Mouse (Mus musculus): ENCODE data around the gene Tmem255b. TPM values are rescaled to one million over a fixed set of nuclear protein-coding genes. Genes with fewer than 3 reads are reported as not detected.

Tmem255b gene
- total RNA-seq, 1 experiment from 2014 or later = not detected

GRCm38 (mm10) chr8:13489351-13489750 lies 54.4 kb downstream of the Tmem255b start:
- no peak for ATAC-seq (replicated peaks; ENCODE audit: low read depth, poor library complexity, severe bottlenecking)

- ATAC-seq (replicated peaks; ENCODE audit: low read depth, poor library complexity, severe bottlenecking) = 0 out of 2 replicates have a peak, but pooled peaks have one; percentile 26
Observed at GRCm38 (mm10) chr8:13489986-13490910, 55.3 kb downstream of the Tmem255b start.

- ATAC-seq (replicated peaks; ENCODE audit: low read depth, poor library complexity, severe bottlenecking) = no peak
Observed at GRCm38 (mm10) chr8:13491491-13492010, 56.6 kb downstream of the Tmem255b start.

GRCm38 (mm10) chr8:13492198-13492995 lies 57.4 kb downstream of the Tmem255b start:
- peak; percentile 48 for ATAC-seq (replicated peaks; ENCODE audit: low read depth, poor library complexity, severe bottlenecking)

- ATAC-seq (replicated peaks; ENCODE audit: low read depth, poor library complexity, severe bottlenecking) = no peak
Observed at GRCm38 (mm10) chr8:13493011-13493410, 58.0 kb downstream of the Tmem255b start.

GRCm38 (mm10) chr8:13493858-13494631 lies 59.1 kb downstream of the Tmem255b start, which contains the start of gene Gas6:
Gene Gas6, minus strand, starts transcription at chr8:13494490.
- ATAC-seq (replicated peaks; ENCODE audit: low read depth, poor library complexity, severe bottlenecking) = peak; percentile 59

- no peak for ATAC-seq (replicated peaks; ENCODE audit: low read depth, poor library complexity, severe bottlenecking)
Observed at GRCm38 (mm10) chr8:13501221-13501620, 66.2 kb downstream of the Tmem255b start.

- ATAC-seq (replicated peaks; ENCODE audit: low read depth, poor library complexity, severe bottlenecking) = peak; percentile 66
Observed at GRCm38 (mm10) chr8:13503936-13504606, 69.1 kb downstream of the Tmem255b start.

GRCm38 (mm10) chr8:13504894-13505674 lies 70.1 kb downstream of the Tmem255b start:
- no peak for ATAC-seq (replicated peaks; ENCODE audit: low read depth, poor library complexity, severe bottlenecking)

- ATAC-seq (replicated peaks; ENCODE audit: low read depth, poor library complexity, severe bottlenecking) = peak; percentile 48
Observed at GRCm38 (mm10) chr8:13506849-13507248, 71.9 kb downstream of the Tmem255b start.

GRCm38 (mm10) chr8:13507284-13507937 lies 72.4 kb downstream of the Tmem255b start:
- ATAC-seq (replicated peaks; ENCODE audit: low read depth, poor library complexity, severe bottlenecking) = no peak

- no peak for ATAC-seq (replicated peaks; ENCODE audit: low read depth, poor library complexity, severe bottlenecking)
Observed at GRCm38 (mm10) chr8:13512016-13512415, 77.0 kb downstream of the Tmem255b start.

- no peak for ATAC-seq (replicated peaks; ENCODE audit: low read depth, poor library complexity, severe bottlenecking)
Observed at GRCm38 (mm10) chr8:13512677-13513076, 77.7 kb downstream of the Tmem255b start.

GRCm38 (mm10) chr8:13513556-13514370 lies 78.8 kb downstream of the Tmem255b start:
- ATAC-seq (replicated peaks; ENCODE audit: low read depth, poor library complexity, severe bottlenecking) = no peak

- peak; percentile 80 for ATAC-seq (replicated peaks; ENCODE audit: low read depth, poor library complexity, severe bottlenecking)
Observed at GRCm38 (mm10) chr8:13516011-13516442, 81.0 kb downstream of the Tmem255b start.

- ATAC-seq (replicated peaks; ENCODE audit: low read depth, poor library complexity, severe bottlenecking) = no peak
Observed at GRCm38 (mm10) chr8:13516728-13517127, 81.7 kb downstream of the Tmem255b start.

- no peak for ATAC-seq (replicated peaks; ENCODE audit: low read depth, poor library complexity, severe bottlenecking)
Observed at GRCm38 (mm10) chr8:13517284-13517781, 82.3 kb downstream of the Tmem255b start.

Data from common myeloid progenitor, adult 5-6 weeks (primary cell).